ENCODE assay signal across 27 mouse cellular contexts in the genomic region with DNA sequence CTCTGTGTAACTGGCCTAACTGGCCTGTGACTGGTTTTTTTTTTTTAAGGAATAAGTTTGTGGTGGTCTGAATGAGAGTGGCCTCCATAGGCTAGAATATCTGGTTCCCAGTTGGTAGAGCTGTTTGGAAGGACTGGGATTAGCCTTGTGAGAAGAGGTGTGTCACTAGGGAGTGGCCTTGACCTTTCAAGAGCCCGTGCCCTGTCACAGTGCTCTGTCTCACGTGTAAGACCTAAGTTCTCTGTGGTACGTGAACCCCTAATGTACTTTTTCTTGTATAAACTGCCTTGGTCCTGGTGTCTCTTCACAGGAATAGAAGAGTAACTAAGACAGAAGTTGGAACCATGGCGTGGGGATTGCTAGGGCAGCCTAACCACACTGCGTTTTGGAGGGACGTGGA. TPM values are rescaled to one million over a fixed set of nuclear protein-coding genes. Genes with fewer than 3 reads are reported as not detected.
DNase-seq lines count a peak whose midpoint lies in the region; ATAC-seq lines count a peak whose summit lies in the region.
"Had no signal": no experiment of that assay in that cellular context is flagged by ENCODE, and none has a peak within 500 bp of the region (broad histone marks: within the 10 kb centered on the region; RNA-seq: fewer than 3 reads in every experiment).

No protein-coding gene starts in this region.

- peak; percentile 32 for DNase-seq in adrenal gland, adult 2 months
- no peak for DNase-seq in adrenal gland, postnatal 25 days
- no peak for DNase-seq in hindbrain, embryonic 14.5 days (ENCODE audit: low spot score)
- no peak for DNase-seq in neural tube, embryonic 10.5 days (ENCODE audit: extremely low spot score, low spot score)
- no peak for DNase-seq in left cerebral cortex, adult 8-10 months (ENCODE audit: low spot score in 2 of 2)
- DNase-seq: adrenal gland, postnatal 10 days; B cell, adult 2 months; cerebellum, adult 11-12 months; cerebellum, adult 8-10 months; cerebellum, postnatal 10 days; cerebellum, postnatal 36 days; embryo, embryonic 11 days; gastrocnemius, postnatal 25 days; heart, postnatal 36 days; kidney, adult 18-20 months had no signal

- ATAC-seq in hindbrain, embryonic 15.5 days (ENCODE audit: low FRiP score, low read depth), result 0 out of 2 replicates have a peak, but pooled peaks have one; percentile 45
- no peak for ATAC-seq in hindbrain, embryonic 14.5 days (ENCODE audit: low FRiP score)
- peak; percentile 27; the same call in 1 of the 2 replicates for ATAC-seq in neural tube, embryonic 12.5 days (ENCODE audit: low FRiP score, low read depth)
- ATAC-seq: forebrain, embryonic 15.5 days; Patski had no signal

- no peak overlapping the region for H3K4me3 ChIP-seq in hindbrain, embryonic 15.5 days
- H3K4me3 ChIP-seq in hindbrain, embryonic 14.5 days (replicated peaks; ENCODE audit: low read length), result no peak overlapping the region
- H3K4me3 ChIP-seq in neural tube, embryonic 12.5 days, result no peak overlapping the region
- H3K4me3 ChIP-seq: embryonic facial prominence, embryonic 10.5 days; embryonic facial prominence, embryonic 13.5 days; forebrain, embryonic 10.5 days; forebrain, embryonic 15.5 days; hindbrain, embryonic 10.5 days; hindbrain, embryonic 13.5 days had no signal

- no peak overlapping the region for H3K27ac ChIP-seq in hindbrain, embryonic 15.5 days (replicated peaks)
- no peak overlapping the region for H3K27ac ChIP-seq in hindbrain, embryonic 14.5 days
- H3K27ac ChIP-seq in neural tube, embryonic 12.5 days, result no peak overlapping the region
- H3K27ac ChIP-seq: embryonic facial prominence, embryonic 10.5 days; embryonic facial prominence, embryonic 13.5 days; forebrain, embryonic 15.5 days; hindbrain, embryonic 10.5 days; hindbrain, embryonic 13.5 days had no signal

- H3K4me1 ChIP-seq in hindbrain, embryonic 15.5 days (replicated peaks), result no peaks in the 10 kb centered on the region
- no peaks in the 10 kb centered on the region for H3K4me1 ChIP-seq in hindbrain, embryonic 14.5 days (replicated peaks; ENCODE audit: control insufficient read depth, insufficient read depth, low read length)
- no peaks in the 10 kb centered on the region for H3K4me1 ChIP-seq in neural tube, embryonic 12.5 days
- H3K4me1 ChIP-seq: embryonic facial prominence, embryonic 10.5 days; forebrain, embryonic 15.5 days had no signal

- H3K27me3 ChIP-seq in hindbrain, embryonic 15.5 days, result no peaks in the 10 kb centered on the region
- H3K27me3 ChIP-seq in hindbrain, embryonic 14.5 days (ENCODE audit: control insufficient read depth, insufficient read depth, low read length), result no peaks in the 10 kb centered on the region
- H3K27me3 ChIP-seq in neural tube, embryonic 12.5 days (replicated peaks), result no peaks in the 10 kb centered on the region
- H3K27me3 ChIP-seq: CH12.LX; embryonic facial prominence, embryonic 13.5 days; forebrain, embryonic 15.5 days; hindbrain, embryonic 13.5 days; Patski had no signal

- H3K9me3 ChIP-seq in hindbrain, embryonic 15.5 days, result no peaks in the 10 kb centered on the region
- H3K9me3 ChIP-seq in hindbrain, embryonic 14.5 days (ENCODE audit: control insufficient read depth, low read length), result no peaks in the 10 kb centered on the region
- no peaks in the 10 kb centered on the region for H3K9me3 ChIP-seq in neural tube, embryonic 12.5 days
- H3K9me3 ChIP-seq: embryonic facial prominence, embryonic 10.5 days; embryonic facial prominence, embryonic 13.5 days; forebrain, embryonic 10.5 days; forebrain, embryonic 15.5 days; G1E; hindbrain, embryonic 10.5 days; hindbrain, embryonic 13.5 days had no signal

- H3K36me3 ChIP-seq in hindbrain, embryonic 15.5 days, result peaks cover 39% of the 10 kb centered on the region
- H3K36me3 ChIP-seq in hindbrain, embryonic 14.5 days (replicated peaks; ENCODE audit: control insufficient read depth, insufficient read depth), result peaks cover 47% of the 10 kb centered on the region
- peaks cover 39% of the 10 kb centered on the region for H3K36me3 ChIP-seq in neural tube, embryonic 12.5 days

- 95% methylated on average over 6 of the region's 6 CpGs for WGBS in hindbrain, embryonic 15.5 days
- 91% methylated on average over 6 of the region's 6 CpGs for WGBS in hindbrain, embryonic 14.5 days
- 94% methylated on average over 6 of the region's 6 CpGs for WGBS in neural tube, embryonic 12.5 days

- H3K9ac ChIP-seq in hindbrain, embryonic 15.5 days, result no peak overlapping the region
- no peak overlapping the region for H3K9ac ChIP-seq in hindbrain, embryonic 14.5 days
- no peak overlapping the region for H3K9ac ChIP-seq in neural tube, embryonic 12.5 days
- H3K9ac ChIP-seq: embryonic facial prominence, embryonic 13.5 days; forebrain, embryonic 15.5 days; hindbrain, embryonic 13.5 days had no signal

- no peak overlapping the region for H3K4me2 ChIP-seq in hindbrain, embryonic 15.5 days
- no peak overlapping the region for H3K4me2 ChIP-seq in hindbrain, embryonic 14.5 days (replicated peaks)
- H3K4me2 ChIP-seq in neural tube, embryonic 12.5 days (replicated peaks), result no peak overlapping the region
- H3K4me2 ChIP-seq: embryonic facial prominence, embryonic 13.5 days; forebrain, embryonic 15.5 days; heart, embryonic 11.5 days; hindbrain, embryonic 13.5 days had no signal

RNA-seq across cellular contexts. Expression of a gene that starts 16.4 kb away (rescaled TPM):
- 1 to 10 TPM; 3.4 to 6.5 TPM for total RNA-seq in adrenal gland, adult 2 months (2021)
- 16.4 and 23.6 TPM in 2 replicates for polyA plus RNA-seq in adrenal gland, adult 2 months (2012; rRNA removed)
- 2.7 and 3.5 TPM in 2 replicates for total RNA-seq in adrenal gland, postnatal 25 days (2021)
- 2.9 and 3.9 TPM in 2 replicates for polyA plus RNA-seq in hindbrain, embryonic 15.5 days (2015; fragmentation: Nextera tagmentation; extraction: Ambion mirVana)
- 3.9 and 5.3 TPM in 2 replicates for polyA plus RNA-seq in hindbrain, embryonic 14.5 days (2014; fragmentation: Nextera tagmentation; extraction: Ambion mirVana)
- polyA plus RNA-seq in neural tube, embryonic 12.5 days (2016; fragmentation: Nextera tagmentation; extraction: Ambion mirVana), result 3.0 and 3.1 TPM in 2 replicates
- 10 to 100 TPM in 2 of 4 experiments, 1 to 10 TPM in 2; 5.6 to 10.1 (median 8.5) TPM for total RNA-seq in left cerebral cortex, adult 8-10 months (2022)

RNA-seq across cellular contexts. Expression of a gene that starts 25.7 kb away (rescaled TPM):
- 1 to 10 TPM; 6.8 to 9.2 TPM for total RNA-seq in adrenal gland, adult 2 months (2021)
- 0.75 and 1.2 TPM in 2 replicates for polyA plus RNA-seq in adrenal gland, adult 2 months (2012; rRNA removed)
- total RNA-seq in adrenal gland, postnatal 25 days (2021), result 10.0 and 12.1 TPM in 2 replicates
- polyA plus RNA-seq in hindbrain, embryonic 15.5 days (2015; fragmentation: Nextera tagmentation; extraction: Ambion mirVana), result 0.68 and 0.71 TPM in 2 replicates
- polyA plus RNA-seq in hindbrain, embryonic 14.5 days (2014; fragmentation: Nextera tagmentation; extraction: Ambion mirVana), result 0.80 and 0.91 TPM in 2 replicates
- 1.3 and 1.7 TPM in 2 replicates for polyA plus RNA-seq in neural tube, embryonic 12.5 days (2016; fragmentation: Nextera tagmentation; extraction: Ambion mirVana)
- total RNA-seq in left cerebral cortex, adult 8-10 months (2022), result 1 to 10 TPM; 5.9 to 8.1 (median 7.3) TPM

RNA-seq across cellular contexts. Expression of a gene that starts 31.3 kb away (rescaled TPM):
- 10 to 100 TPM; 28.3 to 34.2 TPM for total RNA-seq in adrenal gland, adult 2 months (2021)
- polyA plus RNA-seq in adrenal gland, adult 2 months (2012; rRNA removed), result 20.9 and 24.4 TPM in 2 replicates
- total RNA-seq in adrenal gland, postnatal 25 days (2021), result 35.7 and 40.3 TPM in 2 replicates
- 90.4 and 104 TPM in 2 replicates for polyA plus RNA-seq in hindbrain, embryonic 15.5 days (2015; fragmentation: Nextera tagmentation; extraction: Ambion mirVana)
- 100.0 and 102 TPM in 2 replicates for polyA plus RNA-seq in hindbrain, embryonic 14.5 days (2014; fragmentation: Nextera tagmentation; extraction: Ambion mirVana)
- polyA plus RNA-seq in neural tube, embryonic 12.5 days (2016; fragmentation: Nextera tagmentation; extraction: Ambion mirVana), result 85.8 and 93.6 TPM in 2 replicates
- 10 to 100 TPM; 77.7 to 88.8 (median 82.2) TPM for total RNA-seq in left cerebral cortex, adult 8-10 months (2022)
